Mouse (Mus musculus) limb, embryonic 11.5 days (tissue): ENCODE measurements around the gene Myo1d. TPM values are rescaled to one million over a fixed set of nuclear protein-coding genes. Genes with fewer than 3 reads are reported as not detected.
A peak's percentile ranks its signal among the peaks of the same experiment; 100 is the strongest.

Source experiments
- ATAC-seq: fragments of 200-750 bp; cut with Nextera tagmentation; 2 replicates; pipeline ENCODE4 v1.8.0; 2017; ENCODE audit warnings: low read depth; ENCODE audit not compliant: insufficient number of reproducible peaks, low FRiP score, low TSS enrichment
- DNase-seq: peaks from one replicate; pipeline ENCODE4 v3.0.0-alpha.2; 2015; ENCODE audit warnings: low spot score
- H3K27ac ChIP-seq: fragments of 300-500 bp; sonication (generic); replicated peaks from 2 replicates; pipeline ENCODE4 v1.5.1; 2014; ENCODE audit warnings: low read depth, mild to moderate bottlenecking, low read length
- H3K27me3 ChIP-seq: fragments of 300-500 bp; sonication (generic); 2 replicates; pipeline ENCODE4 v1.6.1; 2014; ENCODE audit warnings: mild to moderate bottlenecking, low read length, mixed read lengths; ENCODE audit not compliant: control insufficient read depth, insufficient read depth
- H3K36me3 ChIP-seq: fragments of 300-500 bp; sonication (generic); 2 replicates; pipeline ENCODE4 v1.6.1; 2014; ENCODE audit warnings: mild to moderate bottlenecking, low read length, moderate library complexity, mixed read lengths; ENCODE audit not compliant: control insufficient read depth, insufficient read depth
- H3K4me1 ChIP-seq: fragments of 300-500 bp; sonication (generic); 2 replicates; pipeline ENCODE4 v1.6.1; 2014; ENCODE audit warnings: low read length, mixed read lengths; ENCODE audit not compliant: control insufficient read depth, insufficient read depth
- H3K4me2 ChIP-seq: fragments of 300-500 bp; sonication (generic); 2 replicates; pipeline ENCODE4 v1.6.1; 2014; ENCODE audit warnings: low read depth, mild to moderate bottlenecking, moderate library complexity; ENCODE audit not compliant: severe bottlenecking
- H3K4me3 ChIP-seq: fragments of 300-500 bp; sonication (generic); 2 replicates; pipeline ENCODE4 v1.5.1; 2014; ENCODE audit warnings: low read depth, low read length
- H3K9ac ChIP-seq: fragments of 300-500 bp; sonication (generic); 2 replicates; pipeline ENCODE4 v1.6.1; 2014; ENCODE audit warnings: mild to moderate bottlenecking, low read length
- H3K9me3 ChIP-seq: fragments of 300-500 bp; sonication (generic); 2 replicates; pipeline ENCODE4 v1.6.1; 2016; ENCODE audit warnings: low read length; ENCODE audit not compliant: control insufficient read depth
- WGBS: fragments of 180-500 bp; shearing (Covaris S2); extraction: QIAGEN DNeasy Blood & Tissue Kit; methylation state at CpG from one replicate; pipeline ENCODE4 v1.1.7; 2014; 5-methylcytosine and 5-hydroxymethylcytosine counted together
- polyA plus RNA-seq: library from polyadenylated mRNA; unstranded; fragments of >200 nt; fragmentation: Nextera tagmentation; extraction: Ambion mirVana; gene quantifications from 2 replicates; pipeline ENCODE4 v1.2.1, GENCODE M21; 2014

Myo1d gene
- polyA plus RNA-seq, 1 experiment from 2014 or later: 6.2 TPM

DNA sequence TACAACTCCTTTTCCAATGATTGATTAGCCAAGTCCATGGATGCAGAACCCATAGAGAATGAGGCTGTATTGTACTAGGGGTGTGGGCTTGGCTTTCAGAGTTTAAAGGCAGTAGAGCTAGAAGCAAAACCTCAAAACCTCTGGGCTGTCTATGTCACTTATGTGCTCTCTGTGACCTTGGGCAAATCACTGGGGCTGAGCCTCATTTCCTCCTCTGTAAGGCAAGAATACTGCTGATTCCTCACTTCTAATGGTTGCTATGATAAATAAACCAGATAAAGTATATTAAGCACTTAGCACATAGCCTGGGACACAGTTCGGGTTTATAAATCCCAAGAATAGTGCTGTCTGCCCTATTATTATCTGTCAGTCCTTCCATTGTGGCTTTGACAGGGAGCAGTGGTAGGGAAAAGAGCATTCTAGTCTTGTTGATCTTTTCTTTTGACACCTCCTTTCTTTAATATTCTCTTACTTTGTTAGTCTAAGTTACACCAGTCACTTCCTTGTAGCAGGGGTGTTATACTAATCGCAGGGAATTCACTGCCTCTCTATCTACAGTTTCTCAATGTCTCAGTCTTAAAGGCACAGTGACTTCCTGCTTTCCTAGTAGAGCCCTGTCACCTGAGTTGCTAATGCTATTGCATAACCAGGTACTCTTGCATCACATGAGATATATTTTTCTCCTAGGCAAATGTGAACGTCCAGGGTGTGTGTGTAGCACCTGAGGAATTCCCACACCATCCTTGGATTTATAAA, 12.0 kb upstream of the Myo1d start:
- Histone ChIP-seq H3K9ac (no peak overlapping the region), H3K4me3 (no peak overlapping the region), H3K27me3 (no peaks in the 10 kb centered on the region), H3K4me2 (no peak overlapping the region), H3K9me3 (no peaks in the 10 kb centered on the region), H3K4me1 (no peaks in the 10 kb centered on the region), H3K27ac (no peak overlapping the region), H3K36me3 (no peaks in the 10 kb centered on the region)
- no peak for DNase-seq
- WGBS: 73% methylated on average over 3 of the region's 3 CpGs
- ATAC-seq: no peak

DNA sequence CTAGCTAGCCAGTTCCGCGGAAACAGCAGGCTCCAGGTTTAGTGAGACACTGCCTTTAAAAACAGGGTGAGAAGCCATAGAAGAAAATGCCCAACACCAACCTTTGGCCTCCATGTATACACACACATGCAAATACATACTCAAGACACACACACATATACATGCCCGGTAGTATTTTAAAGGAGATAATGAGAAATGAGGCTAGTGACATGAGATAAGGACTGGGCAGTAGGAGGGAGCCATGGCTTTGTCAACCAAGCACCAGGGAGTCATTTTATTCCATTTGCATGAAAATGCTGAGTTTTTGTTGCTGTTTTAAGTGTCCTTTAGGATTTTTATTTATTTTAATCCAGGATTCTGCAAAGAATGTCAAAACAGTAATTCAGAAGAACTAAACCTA, 10.6 kb upstream of the Myo1d start:
- 56% methylated on average over 3 of the region's 3 CpGs for WGBS
- H3K9ac ChIP-seq: no peak overlapping the region
- no peak for DNase-seq
- no peaks in the 10 kb centered on the region for H3K9me3 ChIP-seq
- H3K4me1 ChIP-seq: no peaks in the 10 kb centered on the region
- H3K27ac ChIP-seq: no peak overlapping the region
- ATAC-seq: no peak
- H3K36me3 ChIP-seq: no peaks in the 10 kb centered on the region
- H3K4me3 ChIP-seq: no peak overlapping the region
- no peak overlapping the region for H3K4me2 ChIP-seq
- H3K27me3 ChIP-seq: no peaks in the 10 kb centered on the region

DNA sequence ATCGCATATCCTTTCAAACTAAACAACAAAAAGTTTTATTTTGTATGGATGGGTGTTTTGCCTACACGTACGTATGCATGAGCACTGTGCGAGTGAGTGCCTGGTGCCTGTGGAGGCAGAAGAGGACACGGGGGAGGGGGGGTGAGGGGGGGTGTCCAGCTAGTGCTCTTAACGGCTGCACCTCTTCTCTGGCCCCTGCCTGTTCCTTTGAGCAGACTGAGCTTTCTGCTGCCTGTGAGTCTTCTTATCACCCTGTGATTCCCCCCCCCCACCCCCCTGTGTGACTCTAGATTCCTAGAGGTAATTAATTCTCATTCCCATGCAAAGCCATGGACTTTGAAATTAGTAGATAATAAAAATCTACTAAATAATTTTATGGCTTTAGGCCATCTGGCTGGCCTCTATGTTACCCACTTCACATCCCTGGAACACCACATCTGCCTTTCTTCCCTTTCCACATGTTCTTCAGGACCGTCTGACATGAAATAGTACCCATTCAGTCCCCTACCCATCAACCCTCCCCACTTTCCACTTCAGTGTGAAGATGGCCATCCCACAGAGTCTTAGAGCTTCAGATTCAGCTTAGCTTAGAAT, 9.9 kb upstream of the Myo1d start:
- no peak overlapping the region for H3K4me3 ChIP-seq
- H3K9me3 ChIP-seq: no peaks in the 10 kb centered on the region
- DNase-seq (no peak), ATAC-seq (no peak)
- no peak overlapping the region for H3K4me2 ChIP-seq
- H3K36me3 ChIP-seq: no peaks in the 10 kb centered on the region
- WGBS: 50% methylated on average over 7 of the region's 7 CpGs
- no peak overlapping the region for H3K9ac ChIP-seq
- H3K27ac ChIP-seq: no peak overlapping the region
- no peaks in the 10 kb centered on the region for H3K27me3 ChIP-seq
- H3K4me1 ChIP-seq: no peaks in the 10 kb centered on the region

DNA sequence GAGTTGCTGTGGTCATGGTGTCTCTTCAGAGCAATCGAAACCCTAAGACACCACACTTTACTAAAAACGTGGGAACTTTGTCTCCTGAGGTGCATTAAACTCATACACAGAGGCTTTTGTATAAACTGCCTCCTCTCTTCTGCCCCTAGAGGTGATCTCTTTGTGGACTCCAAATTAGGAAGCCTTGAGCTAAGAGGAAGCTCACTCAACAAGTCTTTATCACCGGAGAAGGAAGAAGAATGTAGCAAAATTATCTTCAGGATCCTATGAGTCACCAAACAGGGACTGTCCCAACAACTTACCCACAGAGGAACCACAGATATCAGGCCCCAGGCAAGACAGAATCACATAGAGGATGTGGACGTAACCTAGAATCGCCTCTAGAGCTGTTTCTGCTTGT, 5.8 kb upstream of the Myo1d start:
- Histone ChIP-seq H3K4me2 (no peak overlapping the region), H3K9ac (no peak overlapping the region), H3K36me3 (no peaks in the 10 kb centered on the region), H3K4me1 (no peaks in the 10 kb centered on the region), H3K4me3 (no peak overlapping the region), H3K27ac (no peak overlapping the region), H3K27me3 (no peaks in the 10 kb centered on the region), H3K9me3 (no peaks in the 10 kb centered on the region)
- 87% methylated on average over 5 of the region's 5 CpGs for WGBS
- ATAC-seq (no peak), DNase-seq (no peak)

DNA sequence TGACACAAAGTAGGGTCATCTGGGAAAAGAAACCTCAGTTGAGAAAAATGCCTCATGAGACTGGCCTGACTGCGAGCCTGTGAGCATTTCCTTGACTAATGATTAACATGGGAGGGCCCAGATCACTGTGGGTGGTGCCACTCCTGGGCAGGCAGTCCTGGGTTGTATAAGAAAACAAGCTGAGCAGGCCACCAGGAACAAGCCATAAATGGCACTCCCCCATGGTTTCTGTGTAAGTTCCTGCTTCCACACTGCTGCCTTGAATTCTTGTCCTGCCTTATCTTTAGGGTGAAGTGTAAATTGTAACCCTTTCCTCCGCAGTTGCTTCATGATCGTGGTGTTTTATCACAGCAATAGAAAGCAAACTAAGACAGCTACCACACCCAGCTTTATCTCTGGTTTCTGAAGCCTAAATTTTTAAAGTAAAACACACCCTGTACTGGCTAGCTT, 4.5 kb upstream of the Myo1d start:
- no peaks in the 10 kb centered on the region for H3K36me3 ChIP-seq
- no peak overlapping the region for H3K9ac ChIP-seq
- H3K9me3 ChIP-seq: no peaks in the 10 kb centered on the region
- H3K27ac ChIP-seq: no peak overlapping the region
- no peak overlapping the region for H3K4me2 ChIP-seq
- no peak overlapping the region for H3K4me3 ChIP-seq
- 0 out of 2 replicates have a peak, but pooled peaks cover under 1% of the 10 kb centered on the region for H3K27me3 ChIP-seq
- no peak for ATAC-seq
- no peaks in the 10 kb centered on the region for H3K4me1 ChIP-seq
- DNase-seq: no peak
- WGBS: 29% methylated on average over 3 of the region's 3 CpGs

DNA sequence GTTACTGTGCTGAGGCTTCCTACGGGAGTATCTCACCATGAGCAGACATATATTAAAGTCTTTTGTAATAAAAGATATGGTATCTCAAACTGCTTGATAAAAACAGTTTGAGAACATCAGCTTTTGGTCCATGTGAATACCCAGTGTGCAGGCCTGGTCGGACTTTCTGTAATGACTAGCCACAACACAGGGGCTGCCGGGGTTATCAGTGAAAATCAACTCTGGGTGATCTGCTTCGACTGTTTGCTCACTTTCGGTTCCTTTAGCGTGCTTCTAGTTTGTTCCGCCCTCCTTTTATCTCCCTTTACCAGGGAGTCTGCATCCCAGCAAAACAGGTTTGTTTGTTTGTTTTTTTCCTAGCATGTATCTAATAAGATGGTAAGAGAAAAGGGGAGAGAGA, 3.6 kb upstream of the Myo1d start:
- H3K27me3 ChIP-seq: 0 out of 2 replicates have a peak, but pooled peaks cover 2% of the 10 kb centered on the region
- no peak for ATAC-seq
- WGBS: 68% methylated on average over 7 of the region's 7 CpGs

DNA sequence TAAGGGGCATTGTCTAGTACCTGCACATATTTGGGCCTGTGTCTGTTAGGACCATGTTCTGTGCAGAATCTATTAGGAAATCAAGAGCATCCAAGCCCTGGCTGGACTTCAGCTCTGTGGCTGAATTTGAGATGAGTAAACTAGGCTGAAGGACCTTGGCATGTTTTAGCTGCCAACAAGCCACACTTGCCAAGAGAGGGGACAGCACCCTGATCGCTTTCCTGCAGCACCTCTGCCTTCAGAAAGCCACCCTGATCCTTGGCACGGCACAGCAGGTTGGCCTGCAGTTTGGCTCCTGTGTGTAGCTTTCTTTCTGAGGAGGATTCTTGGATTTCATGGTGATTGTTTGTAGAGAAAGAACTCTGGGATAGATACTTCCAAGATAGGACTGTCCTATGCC, 1.7 kb upstream of the Myo1d start:
- Histone ChIP-seq H3K9me3 (no peaks in the 10 kb centered on the region), H3K4me1 (no peaks in the 10 kb centered on the region), H3K4me3 (no peak overlapping the region), H3K27me3 (0 out of 2 replicates have a peak, but pooled peaks cover 2% of the 10 kb centered on the region), H3K4me2 (no peak overlapping the region), H3K36me3 (no peaks in the 10 kb centered on the region), H3K27ac (no peak overlapping the region), H3K9ac (no peak overlapping the region)
- ATAC-seq: no peak
- DNase-seq: no peak
- WGBS: 89% methylated on average over 2 of the region's 2 CpGs

More for the DNA sequence above, 3.6 kb upstream of the Myo1d start:
- Histone ChIP-seq H3K9ac (no peak overlapping the region), H3K36me3 (no peaks in the 10 kb centered on the region), H3K4me2 (no peak overlapping the region), H3K9me3 (no peaks in the 10 kb centered on the region), H3K4me1 (no peaks in the 10 kb centered on the region), H3K4me3 (no peak overlapping the region), H3K27ac (no peak overlapping the region)
- no peak for DNase-seq

DNA sequence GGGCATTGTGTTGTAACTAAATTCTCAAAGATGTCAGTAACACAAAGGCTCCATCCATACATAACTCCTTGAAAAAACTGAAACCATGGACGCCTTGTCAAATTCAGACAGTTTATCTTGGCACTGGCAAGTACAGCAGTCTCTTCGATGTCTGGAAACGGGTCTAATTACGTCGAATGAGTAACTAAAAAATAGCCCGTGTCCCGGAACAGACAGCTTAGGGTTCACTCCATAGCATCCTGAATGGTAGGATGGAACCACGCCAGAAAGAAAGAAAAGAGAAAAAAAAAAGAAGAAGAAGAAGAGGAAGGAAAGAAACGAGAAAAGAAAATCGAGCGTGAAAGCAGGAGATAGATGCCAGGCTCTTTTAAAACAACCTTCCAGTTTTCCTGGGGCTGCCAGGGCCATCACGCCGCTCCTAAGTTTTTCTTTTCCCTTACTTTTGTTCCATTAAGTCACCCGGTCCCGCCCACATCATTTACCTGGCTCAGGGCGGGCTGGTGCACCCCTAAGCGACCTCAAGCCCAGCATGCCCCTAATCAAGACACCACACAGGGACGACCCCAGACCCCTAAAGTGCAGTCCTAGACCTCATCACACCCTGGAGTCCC, 804 bp downstream of the Myo1d start:
- Histone ChIP-seq H3K9ac (peak overlapping the region; percentile 44), H3K36me3 (no peaks in the 10 kb centered on the region), H3K4me2 (peak overlapping the region; percentile 86), H3K27me3 (0 out of 2 replicates have a peak, but pooled peaks cover 2% of the 10 kb centered on the region), H3K9me3 (no peaks in the 10 kb centered on the region), H3K4me3 (peak overlapping the region; percentile 60), H3K4me1 (no peaks in the 10 kb centered on the region), H3K27ac (no peak overlapping the region)
- ATAC-seq: no peak
- DNase-seq: no peak
- WGBS: 5% methylated on average over 18 of the region's 18 CpGs
